Mouse (Mus musculus): ENCODE results near the gene Zfp933. TPM values are rescaled to one million over a fixed set of nuclear protein-coding genes. Genes with fewer than 3 reads are reported as not detected.
"Not testable (repeated sequence)": the region's sequence is repeated elsewhere in the genome, so short reads cannot be mapped to it uniquely, and the experiment has no call there.

The Zfp933 gene
- total and polyA plus RNA-seq, 2 experiments, result 0.56 to 4.9 TPM

GRCm38 (mm10) chr4:147867563-147868449, 19.6 kb upstream of the Zfp933 start:
- DNase-seq (ENCODE audit: extremely low read depth, low read depth, low spot score), result no peak
- H3K27me3 ChIP-seq (ENCODE audit: control insufficient read depth, insufficient read depth, low read length), result no peaks in the 10 kb centered on the region
- peaks cover 3% of the 10 kb centered on the region; the same call in 1 of the 2 replicates for H3K79me2 ChIP-seq (ENCODE audit: control insufficient read depth, insufficient read depth, low read length)
- H3K9ac ChIP-seq (ENCODE audit: low read depth, low read length), result peak overlapping the region; percentile 79
- 2% methylated on average over 22 of the region's 22 CpGs for WGBS
- peaks cover 2% of the 10 kb centered on the region; the same call in 1 of the 2 replicates for H3K36me3 ChIP-seq (ENCODE audit: control insufficient read depth, insufficient read depth, low read length)
- no peak for TF ChIP-seq POLR2A (IDR thresholded peaks at IDR 0.05; ENCODE audit: extremely low read depth, insufficient read depth, low read length)
- no peak for TF ChIP-seq CTCF (IDR thresholded peaks at IDR 0.05; ENCODE audit: low read depth, low read length)
- peak overlapping the region; percentile 56 for H3K27ac ChIP-seq (replicated peaks; ENCODE audit: insufficient read depth, low read depth, low read length)
- peak overlapping the region; percentile 87 for H3K4me3 ChIP-seq (ENCODE audit: insufficient read depth, low read depth, low read length)
- H3K4me1 ChIP-seq (ENCODE audit: control insufficient read depth, insufficient read depth, low read length), result peaks cover 15% of the 10 kb centered on the region

GRCm38 (mm10) chr4:147866793-147867192, 18.6 kb upstream of the Zfp933 start:
- not testable (repeated sequence) for H3K79me2 ChIP-seq (ENCODE audit: control insufficient read depth, insufficient read depth, low read length); H3K4me3 ChIP-seq (ENCODE audit: insufficient read depth, low read depth, low read length); H3K27ac ChIP-seq (replicated peaks; ENCODE audit: insufficient read depth, low read depth, low read length); H3K27me3 ChIP-seq (ENCODE audit: control insufficient read depth, insufficient read depth, low read length); H3K9ac ChIP-seq (ENCODE audit: low read depth, low read length); H3K36me3 ChIP-seq (ENCODE audit: control insufficient read depth, insufficient read depth, low read length)
- 19% methylated on average over 3 of the region's 3 CpGs for WGBS
- DNase-seq (ENCODE audit: extremely low read depth, low read depth, low spot score), result peak; percentile 65
- H3K4me1 ChIP-seq (ENCODE audit: control insufficient read depth, insufficient read depth, low read length), result peaks cover 15% of the 10 kb centered on the region

- Histone ChIP-seq H3K36me3 (ENCODE audit: control insufficient read depth, insufficient read depth, low read length) (peaks cover 3% of the 10 kb centered on the region; the same call in 1 of the 2 replicates), H3K27ac (replicated peaks; ENCODE audit: insufficient read depth, low read depth, low read length) (no peak overlapping the region), H3K4me3 (ENCODE audit: insufficient read depth, low read depth, low read length) (no peak overlapping the region), H3K79me2 (ENCODE audit: control insufficient read depth, insufficient read depth, low read length) (peaks cover 3% of the 10 kb centered on the region; the same call in 1 of the 2 replicates), H3K4me1 (ENCODE audit: control insufficient read depth, insufficient read depth, low read length) (peaks cover 15% of the 10 kb centered on the region), H3K27me3 (ENCODE audit: control insufficient read depth, insufficient read depth, low read length) (no peaks in the 10 kb centered on the region), H3K9ac (ENCODE audit: low read depth, low read length) (no peak overlapping the region)
- no peak for DNase-seq (ENCODE audit: extremely low read depth, low read depth, low spot score)
- WGBS, result 97% methylated on average over 9 of the region's 9 CpGs
- TF ChIP-seq CTCF (IDR thresholded peaks at IDR 0.05; ENCODE audit: low read depth, low read length) (no peak), POLR2A (IDR thresholded peaks at IDR 0.05; ENCODE audit: extremely low read depth, insufficient read depth, low read length) (no peak)
Observed at GRCm38 (mm10) chr4:147866056-147866455, 17.9 kb upstream of the Zfp933 start.

- H3K4me3 ChIP-seq (ENCODE audit: insufficient read depth, low read depth, low read length), result no peak overlapping the region
- DNase-seq (ENCODE audit: extremely low read depth, low read depth, low spot score), result no peak
- peaks cover 3% of the 10 kb centered on the region; the same call in 1 of the 2 replicates for H3K79me2 ChIP-seq (ENCODE audit: control insufficient read depth, insufficient read depth, low read length)
- H3K27ac ChIP-seq (replicated peaks; ENCODE audit: insufficient read depth, low read depth, low read length), result no peak overlapping the region
- no peaks in the 10 kb centered on the region for H3K27me3 ChIP-seq (ENCODE audit: control insufficient read depth, insufficient read depth, low read length)
- H3K4me1 ChIP-seq (ENCODE audit: control insufficient read depth, insufficient read depth, low read length), result peaks cover 15% of the 10 kb centered on the region
- WGBS, result 96% methylated on average over 6 of the region's 6 CpGs
- no peak overlapping the region for H3K9ac ChIP-seq (ENCODE audit: low read depth, low read length)
- TF ChIP-seq CTCF (IDR thresholded peaks at IDR 0.05; ENCODE audit: low read depth, low read length), result no peak
- H3K36me3 ChIP-seq (ENCODE audit: control insufficient read depth, insufficient read depth, low read length), result peaks cover 4% of the 10 kb centered on the region; the same call in 1 of the 2 replicates
Observed at GRCm38 (mm10) chr4:147865651-147866050, 17.5 kb upstream of the Zfp933 start.

- H3K36me3 ChIP-seq (ENCODE audit: control insufficient read depth, insufficient read depth, low read length), result peaks cover 4% of the 10 kb centered on the region; the same call in 1 of the 2 replicates
- no peaks in the 10 kb centered on the region for H3K27me3 ChIP-seq (ENCODE audit: control insufficient read depth, insufficient read depth, low read length)
- DNase-seq (ENCODE audit: extremely low read depth, low read depth, low spot score), result no peak
- H3K27ac ChIP-seq (replicated peaks; ENCODE audit: insufficient read depth, low read depth, low read length), result no peak overlapping the region
- no peak overlapping the region for H3K9ac ChIP-seq (ENCODE audit: low read depth, low read length)
- H3K4me1 ChIP-seq (ENCODE audit: control insufficient read depth, insufficient read depth, low read length), result no peaks in the 10 kb centered on the region
- TF ChIP-seq CTCF (IDR thresholded peaks at IDR 0.05; ENCODE audit: low read depth, low read length), result no peak
- TF ChIP-seq POLR2A (IDR thresholded peaks at IDR 0.05; ENCODE audit: extremely low read depth, insufficient read depth, low read length), result no peak
- H3K79me2 ChIP-seq (ENCODE audit: control insufficient read depth, insufficient read depth, low read length), result no peaks in the 10 kb centered on the region
- no peak overlapping the region for H3K4me3 ChIP-seq (ENCODE audit: insufficient read depth, low read depth, low read length)
- 92% methylated on average over 3 of the region's 3 CpGs for WGBS
Observed at GRCm38 (mm10) chr4:147862051-147862450, 13.9 kb upstream of the Zfp933 start.

GRCm38 (mm10) chr4:147850776-147851175, 2.6 kb upstream of the Zfp933 start:
- 84% methylated on average over 2 of the region's 2 CpGs for whole genome bisulfite sequencing
- TF ChIP-seq CTCF (IDR thresholded peaks at IDR 0.05; ENCODE audit: low read depth, low read length), result no peak
- no peak for TF ChIP-seq POLR2A (IDR thresholded peaks at IDR 0.05; ENCODE audit: extremely low read depth, insufficient read depth, low read length)

More at GRCm38 (mm10) chr4:147850776-147851175, 2.6 kb upstream of the Zfp933 start:
- Histone ChIP-seq H3K4me1 (ENCODE audit: control insufficient read depth, insufficient read depth, low read length) (peaks cover 7% of the 10 kb centered on the region), H3K4me3 (ENCODE audit: insufficient read depth, low read depth, low read length) (no peak overlapping the region), H3K27ac (replicated peaks; ENCODE audit: insufficient read depth, low read depth, low read length) (no peak overlapping the region), H3K79me2 (ENCODE audit: control insufficient read depth, insufficient read depth, low read length) (peaks cover 7% of the 10 kb centered on the region; the same call in 1 of the 2 replicates), H3K27me3 (ENCODE audit: control insufficient read depth, insufficient read depth, low read length) (no peaks in the 10 kb centered on the region), H3K9ac (ENCODE audit: low read depth, low read length) (no peak overlapping the region), H3K36me3 (ENCODE audit: control insufficient read depth, insufficient read depth, low read length) (no peaks in the 10 kb centered on the region)
- DNase-seq (ENCODE audit: extremely low read depth, low read depth, low spot score), result no peak

All from liver, adult 2 months (tissue).